8 mouse cellular contexts compared by ENCODE assay signal in genomic region chr8:117373001-117373428, GRCm38 (mm10).
DNase-seq lines count a peak whose midpoint lies in the region; ATAC-seq and TF ChIP-seq lines count a peak whose summit lies in the region.
"Had no signal": no experiment of that assay in that cellular context is flagged by ENCODE, and none has a peak within 500 bp of the region (broad histone marks: within the 10 kb centered on the region; RNA-seq: fewer than 3 reads in every experiment).

No protein-coding gene starts in this region.

- H3K27ac ChIP-seq in kidney, embryonic 14.5 days (ENCODE audit: low read depth, low read length) = peak overlapping the region; percentile 47; the same call in 1 of the 2 replicates
- H3K27ac ChIP-seq in stomach, postnatal 0 days (replicated peaks) = peak overlapping the region; percentile 56
- H3K27ac ChIP-seq: limb, embryonic 12.5 days had no signal

- peaks cover 51% of the 10 kb centered on the region for H3K4me1 ChIP-seq in kidney, embryonic 14.5 days (ENCODE audit: control insufficient read depth, insufficient read depth, low read length)
- no peaks in the 10 kb centered on the region; the same call in 1 of the 2 replicates for H3K4me1 ChIP-seq in stomach, postnatal 0 days (replicated peaks; ENCODE audit: control insufficient read depth, insufficient read depth)

- no peaks in the 10 kb centered on the region for H3K9me3 ChIP-seq in kidney, embryonic 14.5 days (ENCODE audit: control insufficient read depth, low read length)
- no peaks in the 10 kb centered on the region for H3K9me3 ChIP-seq in stomach, postnatal 0 days (ENCODE audit: control insufficient read depth, low read length)
- H3K9me3 ChIP-seq: limb, embryonic 12.5 days had no signal

- no peaks in the 10 kb centered on the region for H3K36me3 ChIP-seq in kidney, embryonic 14.5 days (ENCODE audit: control insufficient read depth, insufficient read depth, low read length)
- H3K36me3 ChIP-seq in stomach, postnatal 0 days (ENCODE audit: control insufficient read depth, insufficient read depth, low read length) = no peaks in the 10 kb centered on the region
- H3K36me3 ChIP-seq: limb, embryonic 12.5 days had no signal

- no peak overlapping the region for H3K4me3 ChIP-seq in kidney, embryonic 14.5 days (ENCODE audit: low read length)
- H3K4me3 ChIP-seq in stomach, postnatal 0 days (ENCODE audit: low read depth, low read length) = no peak overlapping the region
- H3K4me3 ChIP-seq: limb, embryonic 12.5 days had no signal

- no peak overlapping the region for H3K9ac ChIP-seq in kidney, embryonic 14.5 days (ENCODE audit: low read depth, low read length)
- H3K9ac ChIP-seq in stomach, postnatal 0 days (ENCODE audit: low read length) = no peak overlapping the region
- H3K9ac ChIP-seq: limb, embryonic 12.5 days had no signal

- DNase-seq in kidney, postnatal 10 days = no peak
- peak; percentile 58 for DNase-seq in urinary bladder, postnatal 14 days (ENCODE audit: low spot score)
- DNase-seq in urinary bladder, adult 2 months (ENCODE audit: low spot score) = no peak
- peak; percentile 76 for DNase-seq in fat pad, adult 2 months (ENCODE audit: extremely low read depth, low read depth, low spot score)
- DNase-seq in stomach, postnatal 0 days (ENCODE audit: low spot score) = peak; percentile 51
- DNase-seq in retina, postnatal 1 day = no peak

- no peak for ATAC-seq in kidney, embryonic 14.5 days (ENCODE audit: low FRiP score, low TSS enrichment)
- peak; percentile 59 for ATAC-seq in stomach, postnatal 0 days (ENCODE audit: low FRiP score, low TSS enrichment)

- no peak for TF ChIP-seq CTCF in stomach, postnatal 0 days (IDR thresholded peaks at IDR 0.05; ENCODE audit: low read depth)

- H3K4me2 ChIP-seq in kidney, embryonic 14.5 days (replicated peaks; ENCODE audit: low read depth, low read length) = no peak overlapping the region
- H3K4me2 ChIP-seq in stomach, postnatal 0 days (replicated peaks; ENCODE audit: low read depth) = no peak overlapping the region
- H3K4me2 ChIP-seq: limb, embryonic 12.5 days had no signal

- no peaks in the 10 kb centered on the region for H3K27me3 ChIP-seq in kidney, embryonic 14.5 days (ENCODE audit: control insufficient read depth, insufficient read depth, low read length)
- no peaks in the 10 kb centered on the region for H3K27me3 ChIP-seq in stomach, postnatal 0 days (ENCODE audit: control insufficient read depth, insufficient read depth, low read length)
- H3K27me3 ChIP-seq: limb, embryonic 12.5 days had no signal

- WGBS in kidney, embryonic 14.5 days = 24% methylated on average over 11 of the region's 11 CpGs
- WGBS in stomach, postnatal 0 days = 20% methylated on average over 11 of the region's 11 CpGs

- TF ChIP-seq EP300 in stomach, postnatal 0 days (optimal IDR thresholded peaks at IDR 0.05) = no peak

Comparison
In these comparisons a context has a peak if more than half of its experiments do, and no peak if none do; other contexts are left out.
1. DNase-seq: peak in urinary bladder, postnatal 14 days (single experiment), fat pad, adult 2 months (single experiment) and stomach, postnatal 0 days (single experiment); none in kidney, postnatal 10 days (single experiment), urinary bladder, adult 2 months (single experiment) and retina, postnatal 1 day (single experiment).